Mouse (Mus musculus) right cerebral cortex, postnatal 14 days (tissue): ENCODE data around the gene Samd9l.
"Not testable (repeated sequence)": the region's sequence is repeated elsewhere in the genome, so short reads cannot be mapped to it uniquely, and the experiment has no call there.

Experiments
- DNase-seq: peaks from one replicate; pipeline ENCODE4 v3.0.0; 2022

The Samd9l gene

DNA sequence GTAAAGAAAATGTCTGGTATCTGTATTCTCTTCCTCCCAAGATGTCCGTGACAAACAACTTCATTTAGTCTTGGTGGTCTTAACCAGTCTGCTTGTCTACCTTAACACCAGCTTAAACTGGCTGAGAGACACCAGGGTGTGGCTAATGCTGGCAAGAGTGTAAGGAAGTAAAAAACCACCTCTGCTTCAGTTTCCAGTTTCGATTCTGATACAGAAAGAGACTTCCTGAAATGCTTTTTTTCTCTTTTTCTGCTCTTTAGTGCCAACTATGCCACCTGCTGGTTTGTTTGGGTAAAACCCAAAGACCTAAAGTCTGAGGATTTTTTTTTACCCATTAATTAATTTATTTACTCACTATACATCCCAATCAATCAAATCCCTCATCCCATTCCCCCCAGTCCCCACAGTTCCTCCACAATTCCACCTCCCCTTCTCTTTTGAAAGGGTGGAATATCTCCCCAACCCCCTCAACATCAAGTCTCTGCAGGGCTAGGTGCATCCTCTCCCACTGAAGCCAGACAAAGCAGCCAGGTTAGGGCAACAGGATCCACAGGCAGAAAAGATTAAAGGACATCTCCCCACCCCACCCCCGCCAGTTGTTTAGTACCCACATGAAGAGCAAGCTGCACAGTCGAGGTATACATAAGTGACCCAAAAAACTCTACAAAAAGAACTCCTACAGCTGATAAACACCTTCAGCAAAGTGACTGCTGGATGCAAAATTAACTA lies at the start of gene Samd9l:
TSS of gene Samd9l (minus strand) at position 233 of the 729 bp plus-strand sequence.
- DNase-seq = peak; percentile 73

DNA sequence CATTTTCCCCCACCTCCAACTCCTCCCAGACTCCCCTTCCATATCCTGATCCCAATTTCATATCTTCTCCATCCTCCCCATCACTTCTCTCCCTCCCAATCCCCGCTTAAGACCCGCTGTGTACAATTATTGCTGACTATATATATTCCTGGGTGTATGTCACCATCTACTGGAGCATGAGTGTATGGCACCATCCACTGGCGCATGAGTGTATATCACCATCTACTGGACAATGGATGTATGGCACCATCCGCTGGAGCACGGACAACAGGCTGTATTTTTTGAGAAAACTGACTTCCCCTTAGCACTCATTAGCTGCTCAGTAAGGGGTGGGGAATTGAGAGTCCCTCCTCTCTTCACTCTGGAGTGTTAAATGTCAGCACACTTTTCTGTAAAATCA lies 48.0 kb upstream of the Samd9l start:
- peak; percentile 52 for DNase-seq

DNA sequence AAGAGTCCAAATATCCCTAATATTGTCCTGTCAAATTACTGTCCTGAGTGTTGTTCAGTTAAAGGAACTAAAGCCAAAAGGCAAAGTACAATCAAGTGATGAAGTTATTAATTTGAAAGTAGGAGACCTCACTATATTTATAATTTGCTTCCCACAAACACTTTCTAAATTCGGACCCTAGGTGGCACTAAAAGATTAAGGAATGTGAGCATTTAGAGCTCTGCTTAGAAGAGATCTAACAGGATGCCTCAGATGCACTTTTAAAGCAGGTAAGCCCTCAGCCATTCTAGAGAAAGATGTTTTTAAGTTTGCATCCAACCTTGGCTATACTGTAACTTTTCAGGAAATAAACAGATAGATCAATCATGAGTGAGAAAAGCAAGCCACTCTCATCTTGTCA lies 44.5 kb upstream of the Samd9l start:
- no peak for DNase-seq

DNA sequence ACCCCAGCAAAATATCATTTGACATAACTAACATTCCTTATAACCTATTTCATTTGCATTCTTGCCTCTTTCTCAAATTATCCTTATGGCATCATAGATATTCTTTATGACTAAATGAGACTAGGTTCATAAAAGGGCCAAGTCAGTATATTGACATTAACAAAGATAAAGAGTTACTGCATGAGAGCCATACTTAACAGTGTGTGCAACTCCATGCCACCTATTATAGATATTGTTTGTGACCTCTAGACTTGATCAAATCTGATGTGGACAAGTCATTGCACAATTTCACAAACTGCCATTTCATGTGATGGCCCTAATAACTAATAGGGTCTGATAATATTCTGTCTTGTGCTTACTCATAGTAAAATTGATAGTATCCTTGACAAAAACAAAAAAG lies 36.7 kb upstream of the Samd9l start:
- DNase-seq = no peak

DNA sequence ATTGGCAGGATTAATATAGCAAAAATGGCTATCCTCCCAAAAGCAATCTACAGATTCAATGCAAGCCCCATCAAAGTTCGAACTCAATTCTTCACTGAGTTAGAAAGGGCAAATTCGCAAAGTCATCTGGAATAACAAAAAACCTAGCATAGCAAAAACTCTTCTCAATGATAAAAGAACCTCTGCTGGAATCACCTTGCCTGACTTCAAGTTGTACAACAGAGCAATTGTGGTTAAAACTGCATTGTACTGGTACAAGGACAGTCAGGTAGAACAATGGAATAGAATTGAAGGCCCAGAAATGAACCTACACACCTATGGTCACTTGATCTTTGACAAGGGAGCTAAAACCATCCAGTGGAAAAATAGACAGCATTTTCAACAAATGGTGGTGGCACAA lies 31.6 kb upstream of the Samd9l start:
- not testable (repeated sequence) for DNase-seq

DNA sequence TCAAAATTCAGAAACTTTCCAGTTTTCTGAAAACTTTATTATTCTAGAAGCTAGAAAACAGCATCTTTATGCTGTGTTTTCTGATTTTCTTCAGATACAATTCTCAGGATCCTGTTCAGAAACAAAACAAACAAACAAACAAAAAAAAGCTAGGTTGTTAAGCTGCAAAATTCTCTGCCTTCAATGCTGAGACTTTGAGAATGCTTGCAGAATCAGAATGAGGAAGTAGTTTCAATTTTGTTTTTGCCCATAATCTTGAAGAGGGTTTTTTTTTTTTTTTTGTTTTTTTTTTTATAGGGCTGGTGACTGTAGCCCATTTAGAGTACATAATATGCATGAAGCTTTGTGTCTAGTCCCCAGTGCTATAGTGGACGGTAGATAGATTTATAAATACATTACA lies 27.7 kb upstream of the Samd9l start:
- DNase-seq = no peak

DNA sequence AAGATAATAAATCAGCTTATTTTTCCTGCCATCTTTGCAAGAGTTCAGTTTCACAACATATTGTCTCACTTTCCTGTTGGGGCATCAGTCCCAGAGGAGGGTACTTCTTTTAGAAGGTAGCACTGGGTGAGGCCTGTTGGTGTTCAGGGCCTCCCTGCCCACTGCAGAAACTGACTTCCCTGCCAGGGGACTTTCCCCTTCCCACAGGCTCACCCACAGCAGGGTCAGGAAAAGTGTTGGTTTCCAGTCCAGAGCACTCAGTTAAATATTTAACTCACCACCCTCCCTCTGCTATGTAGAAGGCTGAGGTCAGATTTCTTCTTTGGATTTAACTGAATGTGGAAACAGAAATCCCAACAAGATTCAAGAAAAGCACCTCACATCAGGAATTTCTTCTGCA lies 26.0 kb upstream of the Samd9l start:
- DNase-seq = not testable (repeated sequence)

DNA sequence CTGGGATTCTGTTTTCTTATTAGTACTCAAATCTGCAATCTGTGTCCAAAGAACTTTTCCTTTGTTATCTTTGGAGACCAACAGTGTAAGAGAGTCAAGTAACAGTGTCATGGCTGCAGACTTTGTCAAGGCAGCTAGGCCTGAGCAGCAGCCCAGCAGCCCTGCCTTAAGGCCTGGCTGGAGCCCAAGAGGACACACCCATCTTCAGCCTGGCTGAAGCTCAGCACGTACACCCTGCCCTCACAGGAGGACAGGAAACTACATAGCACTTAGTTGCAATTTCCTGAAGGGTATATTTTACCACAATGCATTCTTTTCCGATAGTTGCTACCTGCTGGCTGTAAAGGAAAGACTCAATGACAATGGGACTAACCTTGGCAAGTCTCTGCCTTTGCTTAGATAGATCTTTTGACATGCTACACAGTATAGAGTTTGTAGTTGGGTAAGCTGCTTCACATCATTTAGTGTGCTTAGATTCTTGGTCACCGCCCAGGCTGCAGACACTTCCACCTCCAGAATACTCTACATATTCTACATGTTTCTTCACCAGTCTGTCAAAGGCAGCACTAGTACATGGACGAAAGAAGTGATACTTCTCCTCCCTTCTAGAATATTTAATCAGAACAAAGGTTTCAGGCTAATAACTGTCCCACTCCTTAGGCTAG lies 25.4 kb upstream of the Samd9l start:
- DNase-seq = peak; percentile 5

DNA sequence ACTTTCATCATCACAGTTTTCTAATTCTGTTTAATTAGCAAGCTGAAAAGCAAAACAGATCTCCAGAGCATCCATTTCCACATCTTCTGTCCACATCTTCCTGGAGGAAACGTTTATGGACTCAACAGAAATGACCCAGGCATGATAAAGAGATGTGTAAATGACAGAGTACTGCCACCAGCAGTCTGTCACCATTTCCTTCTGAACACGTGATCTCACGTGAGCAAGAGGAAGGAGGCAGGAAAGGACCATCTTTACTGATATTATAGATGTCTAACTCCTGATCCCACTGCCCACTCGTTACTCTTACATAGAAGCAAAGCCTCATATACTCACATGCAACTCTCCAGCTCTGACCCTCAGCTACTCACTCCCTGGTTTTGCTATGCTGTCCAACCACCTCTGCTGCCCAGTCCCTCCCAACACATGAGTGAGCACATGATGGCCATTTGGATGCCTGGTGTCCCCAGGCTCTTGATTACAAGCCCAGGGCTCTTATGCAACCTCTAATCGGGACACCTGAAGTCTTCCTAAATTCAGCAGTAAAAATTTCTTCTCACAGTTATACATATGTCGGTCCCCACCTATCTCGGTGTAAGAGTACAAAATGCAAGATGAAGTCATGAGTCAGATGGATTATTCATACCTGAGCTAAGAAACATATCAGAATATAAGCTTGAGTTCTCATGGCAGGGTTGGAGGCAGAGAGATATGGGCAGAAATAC lies 2.0 kb downstream of the Samd9l start:
- not testable (repeated sequence) for DNase-seq

DNA sequence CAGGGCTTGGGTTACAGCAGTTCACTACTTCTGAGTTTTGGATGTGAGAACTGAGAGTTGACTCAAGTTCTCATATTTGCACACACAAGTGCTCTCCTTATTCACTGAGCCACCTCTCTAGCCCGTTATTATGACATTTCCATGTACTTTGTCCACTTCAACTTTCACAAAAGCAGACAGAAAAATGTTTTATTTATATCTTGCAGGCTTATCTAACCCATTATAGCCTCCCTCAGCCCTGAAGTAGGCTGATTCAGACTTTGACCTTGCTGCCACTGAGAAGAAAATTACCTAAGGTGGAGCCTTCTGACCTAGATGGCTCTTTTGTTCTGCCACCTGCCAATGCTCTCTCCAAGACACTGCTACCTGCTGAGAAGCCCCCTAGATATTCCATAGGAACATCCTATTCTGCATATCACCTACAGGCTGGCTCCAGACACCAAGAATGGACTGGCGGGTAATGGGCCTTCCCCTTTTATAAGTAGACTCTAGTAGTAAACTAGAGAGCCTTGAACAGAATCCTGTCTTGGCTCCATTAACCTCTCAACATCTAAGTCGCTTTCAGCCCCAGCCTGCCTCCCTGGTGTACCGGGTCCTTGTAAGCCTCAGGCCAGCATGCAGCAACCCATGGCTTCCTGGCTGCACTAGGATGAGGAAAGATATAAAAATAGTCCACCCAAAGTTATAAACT lies 3.3 kb downstream of the Samd9l start:
- not testable (repeated sequence) for DNase-seq

DNA sequence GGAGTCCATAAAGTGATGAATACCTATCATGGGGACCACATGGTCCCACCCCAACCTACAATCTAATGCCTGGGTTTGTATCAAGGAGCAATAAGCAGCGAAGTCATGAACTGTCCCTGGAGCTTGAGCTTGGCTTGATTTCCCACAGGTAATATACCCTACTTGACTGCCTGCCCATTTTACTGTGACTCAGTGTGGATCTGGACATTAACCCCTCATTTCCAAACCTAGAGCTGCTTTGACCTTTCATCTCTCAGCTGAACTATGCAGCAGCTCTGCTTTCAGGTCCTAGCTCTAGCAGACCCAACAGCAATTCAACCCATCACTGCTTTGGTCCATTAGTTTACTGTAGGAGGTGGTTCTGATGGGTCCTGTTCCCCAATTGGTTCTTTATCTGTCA lies 9.4 kb downstream of the Samd9l start:
- DNase-seq = no peak

DNA sequence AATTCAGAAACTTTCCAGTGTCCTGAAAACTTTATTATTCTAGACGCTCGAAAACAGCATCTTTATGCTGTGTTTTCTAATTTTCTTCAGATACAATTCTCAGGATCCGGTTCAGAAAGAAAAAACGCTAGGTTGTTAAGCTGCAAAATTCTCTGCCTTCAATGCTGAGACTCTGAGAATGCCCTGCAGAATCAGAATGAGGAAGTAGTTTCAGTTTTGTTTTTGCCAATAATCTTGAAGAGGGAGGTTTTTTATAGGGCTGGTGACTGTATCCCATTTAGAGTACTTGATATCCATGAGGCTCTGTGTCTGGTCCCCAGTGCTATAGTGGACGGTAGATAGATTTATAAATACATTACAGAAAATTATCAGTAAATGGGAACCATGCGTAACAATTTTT lies 12.8 kb downstream of the Samd9l start:
- DNase-seq = no peak

DNA sequence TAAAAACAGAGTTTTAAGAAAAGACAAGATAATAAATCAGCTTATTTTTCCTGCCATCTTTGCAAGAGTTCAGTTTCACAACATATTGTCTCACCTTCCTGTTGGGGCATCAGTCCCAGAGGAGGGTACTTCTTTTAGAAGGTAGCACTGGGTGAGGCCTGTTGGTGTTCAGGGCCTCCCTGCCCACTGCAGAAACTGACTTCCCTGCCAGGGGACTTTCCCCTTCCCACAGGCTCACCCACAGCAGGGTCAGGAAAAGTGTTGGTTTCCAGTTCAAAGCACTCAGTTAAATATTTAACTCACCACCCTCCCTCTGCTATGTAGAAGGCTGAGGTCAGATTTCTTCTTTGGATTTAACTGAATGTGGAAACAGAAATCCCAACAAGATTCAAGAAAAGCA lies 14.6 kb downstream of the Samd9l start:
- not testable (repeated sequence) for DNase-seq

DNA sequence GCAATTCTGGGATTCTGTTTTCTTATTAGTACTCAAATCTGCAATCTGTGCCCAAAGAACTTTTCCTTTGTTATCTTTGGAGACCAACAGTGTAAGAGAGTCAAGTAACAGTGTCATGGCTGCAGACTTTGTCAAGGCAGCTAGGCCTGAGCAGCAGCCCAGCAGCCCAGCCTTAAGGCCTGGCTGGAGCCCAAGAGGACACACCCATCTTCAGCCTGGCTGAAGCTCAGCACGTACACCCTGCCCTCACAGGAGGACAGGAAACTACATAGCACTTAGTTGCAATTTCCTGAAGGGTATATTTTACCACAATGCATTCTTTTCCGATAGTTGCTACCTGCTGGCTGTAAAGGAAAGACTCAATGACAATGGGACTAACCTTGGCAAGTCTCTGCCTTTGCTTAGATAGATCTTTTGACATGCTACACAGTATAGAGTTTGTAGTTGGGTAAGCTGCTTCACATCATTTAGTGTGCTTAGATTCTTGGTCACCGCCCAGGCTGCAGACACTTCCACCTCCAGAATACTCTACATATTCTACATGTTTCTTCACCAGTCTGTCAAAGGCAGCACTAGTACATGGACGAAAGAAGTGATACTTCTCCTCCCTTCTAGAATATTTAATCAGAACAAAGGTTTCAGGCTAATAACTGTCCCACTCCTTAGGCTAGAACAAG lies 15.1 kb downstream of the Samd9l start:
- DNase-seq = not testable (repeated sequence)

DNA sequence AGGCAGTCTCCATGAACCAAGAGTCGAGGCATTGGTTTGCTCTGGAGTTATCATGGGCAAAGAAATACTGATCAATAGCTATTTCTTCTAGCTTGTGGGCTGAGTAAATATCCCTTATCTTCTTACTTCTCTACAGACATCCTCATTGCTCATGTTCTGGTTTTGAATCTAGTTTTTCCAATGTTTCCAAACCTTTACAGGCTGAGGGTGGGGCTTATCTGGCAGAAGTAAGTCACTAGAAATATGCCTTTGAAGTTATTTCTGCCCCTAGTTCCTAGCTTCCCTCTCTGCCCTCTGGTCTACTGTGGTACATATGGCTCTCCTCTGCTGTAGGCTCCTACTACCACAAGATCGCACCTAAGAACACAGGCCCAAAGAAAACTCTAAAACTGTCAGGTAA lies 20.2 kb downstream of the Samd9l start:
- DNase-seq = no peak

DNA sequence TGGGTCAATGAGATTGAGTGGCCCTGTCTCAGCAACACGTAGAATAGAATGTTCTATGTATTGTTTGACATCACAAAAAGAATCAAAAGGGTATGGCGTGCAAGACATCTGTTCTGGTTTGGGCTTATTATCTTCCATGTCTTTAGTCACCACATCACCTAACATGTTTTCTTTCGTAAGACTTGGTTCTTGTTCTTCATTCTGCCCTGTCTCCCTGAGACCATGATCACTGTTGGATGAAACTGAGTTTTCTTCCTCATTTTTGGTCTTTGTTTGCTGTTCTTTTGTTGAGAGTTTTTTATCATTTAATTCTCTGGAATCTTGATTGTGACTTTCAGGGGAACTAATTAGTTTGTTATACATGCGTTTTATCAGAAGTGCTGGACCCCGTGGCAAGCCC lies 22.7 kb downstream of the Samd9l start:
- no peak for DNase-seq

DNA sequence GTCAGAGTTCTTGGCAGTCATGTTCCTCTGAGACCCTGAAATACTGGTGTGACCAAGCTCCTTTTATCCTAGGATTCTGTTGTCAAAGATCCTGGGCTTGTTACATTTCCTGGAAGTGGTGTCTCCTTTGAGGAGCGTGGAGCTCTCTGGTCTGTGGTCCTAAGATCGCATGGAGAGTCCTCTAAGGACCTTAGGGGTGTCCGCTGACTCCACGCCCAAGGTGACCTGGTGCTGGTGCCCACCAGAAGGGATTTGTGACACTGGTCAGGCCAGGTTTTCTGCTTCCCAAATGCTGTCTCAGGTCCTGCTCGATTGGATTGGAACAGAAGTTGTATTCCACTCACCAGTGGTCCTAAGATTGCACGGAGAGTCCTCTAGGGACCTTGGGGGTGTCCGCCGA lies 29.8 kb downstream of the Samd9l start:
- no peak for DNase-seq

DNA sequence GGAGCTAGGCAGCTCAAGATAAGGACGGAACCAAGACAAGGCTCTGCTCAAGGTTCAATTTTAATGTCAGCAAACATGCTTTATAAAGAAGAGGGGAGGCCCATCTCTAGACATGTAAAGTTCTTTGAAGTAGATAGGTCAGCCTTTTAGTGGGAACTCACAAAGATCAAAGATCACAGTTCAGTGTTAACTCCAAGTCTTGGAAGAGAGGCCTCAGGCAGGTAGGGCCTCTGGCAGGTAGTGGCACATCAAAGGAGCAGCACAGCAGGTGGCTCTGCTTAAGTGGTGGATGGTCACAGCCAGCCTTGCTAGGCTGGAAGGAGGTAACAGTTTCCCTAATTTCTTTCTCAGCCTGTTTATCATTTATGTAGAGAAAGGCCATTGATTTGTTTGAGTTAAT lies 33.8 kb downstream of the Samd9l start:
- DNase-seq = not testable (repeated sequence)

DNA sequence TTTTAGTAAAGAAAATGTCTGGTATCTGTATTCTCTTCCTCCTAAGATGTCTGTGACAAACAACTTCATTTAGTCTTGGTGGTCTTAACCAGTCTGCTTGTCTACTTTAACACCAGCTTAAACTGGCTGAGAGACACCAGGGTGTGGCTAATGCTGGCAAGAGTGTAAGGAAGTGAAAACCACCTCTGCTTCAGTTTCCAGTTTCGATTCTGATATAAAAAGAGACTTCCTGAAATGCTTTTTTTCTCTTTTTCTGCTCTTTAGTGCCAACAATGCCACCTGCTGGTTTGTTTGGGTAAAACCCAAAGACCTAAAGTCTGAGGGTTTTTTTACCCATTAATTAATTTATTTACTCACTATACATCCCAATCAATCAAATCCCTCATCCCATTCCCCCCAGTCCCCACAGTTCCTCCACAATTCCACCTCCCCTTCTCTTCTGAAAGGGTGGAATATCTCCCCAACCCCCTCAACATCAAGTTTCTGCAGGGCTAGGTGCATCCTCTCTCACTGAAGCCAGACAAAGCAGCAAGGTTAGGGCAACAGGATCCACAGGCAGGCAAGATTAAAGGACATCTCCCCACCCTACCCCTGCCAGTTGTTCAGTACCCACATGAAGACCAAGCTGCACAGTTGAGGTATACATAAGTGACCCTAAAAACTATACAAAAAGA lies 53.3 kb downstream of the Samd9l start:
- DNase-seq = peak; percentile 22

DNA sequence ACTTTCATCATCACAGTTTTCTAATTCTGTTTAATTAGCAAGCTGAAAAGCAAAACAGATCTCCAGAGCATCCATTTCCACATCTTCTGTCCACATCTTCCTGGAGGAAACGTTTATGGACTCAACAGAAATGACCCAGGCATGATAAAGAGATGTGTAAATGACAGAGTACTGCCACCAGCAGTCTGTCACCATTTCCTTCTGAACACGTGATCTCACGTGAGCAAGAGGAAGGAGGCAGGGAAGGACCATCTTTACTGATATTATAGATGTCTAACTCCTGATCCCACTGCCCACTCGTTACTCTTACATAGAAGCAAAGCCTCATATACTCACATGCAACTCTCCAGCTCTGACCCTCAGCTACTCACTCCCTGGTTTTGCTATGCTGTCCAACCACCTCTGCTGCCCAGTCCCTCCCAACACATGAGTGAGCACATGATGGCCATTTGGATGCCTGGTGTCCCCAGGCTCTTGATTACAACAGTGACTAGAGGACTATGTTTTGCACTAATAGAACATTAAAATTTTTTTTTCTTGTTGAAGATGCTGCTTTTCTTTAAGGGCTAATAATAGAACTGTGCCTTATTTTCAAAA lies 54.2 kb downstream of the Samd9l start:
- DNase-seq = not testable (repeated sequence)

DNA sequence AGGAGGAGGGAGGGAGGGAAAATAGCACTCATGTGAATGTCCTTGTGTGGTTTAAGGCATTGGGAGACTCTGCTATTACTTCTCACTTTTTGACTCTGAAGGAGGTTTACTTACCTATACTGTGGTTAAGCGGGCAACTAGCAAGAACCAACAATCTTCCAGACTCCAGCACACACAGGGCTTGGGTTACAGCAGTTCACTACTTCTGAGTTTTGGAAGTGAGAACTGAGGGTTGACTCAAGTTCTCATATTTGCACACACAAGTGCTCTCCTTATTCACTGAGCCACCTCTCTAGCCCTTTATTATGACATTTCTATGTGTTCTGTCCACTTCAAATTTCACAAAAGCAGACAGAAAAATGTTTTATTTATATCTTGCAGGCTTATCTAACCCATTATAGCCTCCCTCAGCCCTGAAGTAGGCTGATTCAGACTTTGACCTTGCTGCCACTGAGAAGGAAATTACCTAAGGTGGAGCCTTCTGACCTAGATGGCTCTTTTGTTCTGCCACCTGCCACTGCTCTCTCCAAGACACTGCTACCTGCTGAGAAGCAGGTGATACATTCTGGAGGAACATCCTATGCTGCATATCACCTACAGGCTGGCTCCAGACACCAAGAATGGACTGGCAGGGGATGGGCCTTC lies 55.6 kb downstream of the Samd9l start:
- not testable (repeated sequence) for DNase-seq
